Mouse (Mus musculus) midbrain, embryonic 11.5 days (tissue): ENCODE measurements around the gene Slc25a21. TPM values are rescaled to one million over a fixed set of nuclear protein-coding genes. Genes with fewer than 3 reads are reported as not detected.

Experiments
- ATAC-seq: fragments of 200-750 bp; cut with Nextera tagmentation; 2 replicates; pipeline ENCODE4 v1.8.0; 2017; ENCODE audit warnings: moderate TSS enrichment, moderate library complexity; ENCODE audit not compliant: low FRiP score
- DNase-seq: peaks from one replicate; pipeline ENCODE4 v3.0.0; 2015; ENCODE audit warnings: low spot score; ENCODE audit errors: missing footprints
- H3K27ac ChIP-seq: fragments of 300-500 bp; sonication (generic); 2 replicates; pipeline ENCODE4 v1.5.1; 2014; ENCODE audit warnings: low read depth, low read length
- H3K27me3 ChIP-seq: fragments of 300-500 bp; sonication (generic); 2 replicates; pipeline ENCODE4 v1.6.1; 2014; ENCODE audit warnings: mild to moderate bottlenecking, low read length, moderate library complexity, mixed read lengths; ENCODE audit not compliant: control insufficient read depth, insufficient read depth
- H3K36me3 ChIP-seq: fragments of 300-500 bp; sonication (generic); 2 replicates; pipeline ENCODE4 v1.6.1; 2014; ENCODE audit warnings: mild to moderate bottlenecking, low read length, moderate library complexity, mixed read lengths; ENCODE audit not compliant: control insufficient read depth, insufficient read depth
- H3K4me1 ChIP-seq: fragments of 300-500 bp; sonication (generic); 2 replicates; pipeline ENCODE4 v1.6.1; 2014; ENCODE audit warnings: low read length; ENCODE audit not compliant: control insufficient read depth, insufficient read depth
- H3K4me2 ChIP-seq: fragments of 300-500 bp; sonication (generic); 2 replicates; pipeline ENCODE4 v1.6.1; 2014; ENCODE audit warnings: mild to moderate bottlenecking, moderate library complexity
- H3K4me3 ChIP-seq: fragments of 300-500 bp; sonication (generic); 2 replicates; pipeline ENCODE4 v1.5.1; 2014; ENCODE audit warnings: low read depth, low read length
- H3K9ac ChIP-seq: fragments of 300-500 bp; sonication (generic); 2 replicates; pipeline ENCODE4 v1.6.1; 2014; ENCODE audit warnings: low read length
- H3K9me3 ChIP-seq: fragments of 300-500 bp; sonication (generic); 2 replicates; pipeline ENCODE4 v1.6.1; 2016; ENCODE audit warnings: low read length; ENCODE audit not compliant: control insufficient read depth
- WGBS: fragments of 180-500 bp; shearing (Covaris S2); extraction: QIAGEN DNeasy Blood & Tissue Kit; methylation state at CpG from one replicate; pipeline ENCODE4 v1.1.7; 2014; 5-methylcytosine and 5-hydroxymethylcytosine counted together
- polyA plus RNA-seq: library from polyadenylated mRNA; unstranded; fragments of >200 nt; fragmentation: Nextera tagmentation; extraction: Ambion mirVana; gene quantifications from 2 replicates; pipeline ENCODE4 v1.2.1, GENCODE M21; 2014

Slc25a21 gene
- polyA plus RNA-seq, 1 experiment from 2014 or later: 2.5 TPM

- Histone ChIP-seq H3K4me3 (no peak overlapping the region), H3K4me2 (no peak overlapping the region), H3K9ac (no peak overlapping the region), H3K27me3 (no peaks in the 10 kb centered on the region), H3K27ac (no peak overlapping the region), H3K4me1 (no peaks in the 10 kb centered on the region), H3K9me3 (no peaks in the 10 kb centered on the region), H3K36me3 (no peaks in the 10 kb centered on the region)
- WGBS: 87% methylated on average over 6 of the region's 6 CpGs
- ATAC-seq (no peak), DNase-seq (no peak)
Observed at GRCm38 (mm10) chr12:56918145-56918544, 279.1 kb downstream of the Slc25a21 start.

GRCm38 (mm10) chr12:56906476-56906875 lies 290.8 kb downstream of the Slc25a21 start:
- DNase-seq (no peak), ATAC-seq (no peak)
- Histone ChIP-seq H3K4me2 (no peak overlapping the region), H3K4me1 (no peaks in the 10 kb centered on the region), H3K36me3 (no peaks in the 10 kb centered on the region), H3K9me3 (no peaks in the 10 kb centered on the region), H3K27ac (no peak overlapping the region), H3K27me3 (no peaks in the 10 kb centered on the region), H3K4me3 (no peak overlapping the region), H3K9ac (no peak overlapping the region)
- 83% methylated on average over 5 of the region's 5 CpGs for WGBS

GRCm38 (mm10) chr12:56905652-56906305 lies 291.5 kb downstream of the Slc25a21 start:
- Histone ChIP-seq H3K36me3 (no peaks in the 10 kb centered on the region), H3K4me3 (no peak overlapping the region), H3K9me3 (no peaks in the 10 kb centered on the region), H3K27ac (no peak overlapping the region), H3K9ac (no peak overlapping the region), H3K4me1 (no peaks in the 10 kb centered on the region), H3K4me2 (no peak overlapping the region), H3K27me3 (no peaks in the 10 kb centered on the region)
- DNase-seq (no peak), ATAC-seq (no peak)
- 44% methylated on average over 9 of the region's 9 CpGs for WGBS

- DNase-seq (no peak), ATAC-seq (no peak)
- Histone ChIP-seq H3K36me3 (no peaks in the 10 kb centered on the region), H3K4me2 (no peak overlapping the region), H3K4me3 (no peak overlapping the region), H3K27me3 (no peaks in the 10 kb centered on the region), H3K4me1 (no peaks in the 10 kb centered on the region), H3K9ac (no peak overlapping the region), H3K9me3 (no peaks in the 10 kb centered on the region), H3K27ac (no peak overlapping the region)
- WGBS: 28% methylated on average over 7 of the region's 7 CpGs
Observed at GRCm38 (mm10) chr12:56905222-56905621, 292.1 kb downstream of the Slc25a21 start.

GRCm38 (mm10) chr12:56902774-56903456 lies 294.4 kb downstream of the Slc25a21 start:
- Histone ChIP-seq H3K4me3 (no peak overlapping the region), H3K9me3 (no peaks in the 10 kb centered on the region), H3K27ac (no peak overlapping the region), H3K4me1 (no peaks in the 10 kb centered on the region), H3K36me3 (no peaks in the 10 kb centered on the region), H3K4me2 (no peak overlapping the region), H3K27me3 (no peaks in the 10 kb centered on the region), H3K9ac (no peak overlapping the region)
- ATAC-seq: no peak
- DNase-seq: no peak
- WGBS: 83% methylated on average over 8 of the region's 8 CpGs

- WGBS: 85% methylated on average over 8 of the region's 8 CpGs
- ATAC-seq: no peak
- no peak for DNase-seq
- no peak overlapping the region for H3K27ac ChIP-seq
- H3K4me2 ChIP-seq: no peak overlapping the region
- H3K4me3 ChIP-seq: no peak overlapping the region
- no peaks in the 10 kb centered on the region for H3K27me3 ChIP-seq
- H3K9me3 ChIP-seq: no peaks in the 10 kb centered on the region
- H3K9ac ChIP-seq: no peak overlapping the region
- no peaks in the 10 kb centered on the region for H3K36me3 ChIP-seq
- H3K4me1 ChIP-seq: no peaks in the 10 kb centered on the region
Observed at GRCm38 (mm10) chr12:56897976-56898375, 299.3 kb downstream of the Slc25a21 start.

- H3K27me3 ChIP-seq: no peaks in the 10 kb centered on the region
- H3K4me2 ChIP-seq: no peak overlapping the region
- H3K9me3 ChIP-seq: no peaks in the 10 kb centered on the region
- 93% methylated on average over 8 of the region's 8 CpGs for WGBS
- H3K27ac ChIP-seq: no peak overlapping the region
- no peaks in the 10 kb centered on the region for H3K36me3 ChIP-seq
- DNase-seq (no peak), ATAC-seq (no peak)
- H3K4me3 ChIP-seq: no peak overlapping the region
- no peaks in the 10 kb centered on the region for H3K4me1 ChIP-seq
- H3K9ac ChIP-seq: no peak overlapping the region
Observed at GRCm38 (mm10) chr12:56897221-56897937, 299.9 kb downstream of the Slc25a21 start.

- H3K4me3 ChIP-seq: no peak overlapping the region
- H3K9me3 ChIP-seq: no peaks in the 10 kb centered on the region
- H3K9ac ChIP-seq: no peak overlapping the region
- H3K4me1 ChIP-seq: no peaks in the 10 kb centered on the region
- DNase-seq: no peak
- no peaks in the 10 kb centered on the region for H3K27me3 ChIP-seq
- H3K27ac ChIP-seq: no peak overlapping the region
- H3K36me3 ChIP-seq: no peaks in the 10 kb centered on the region
- WGBS: 80% methylated on average over 5 of the region's 5 CpGs
- ATAC-seq: no peak
- no peak overlapping the region for H3K4me2 ChIP-seq
Observed at GRCm38 (mm10) chr12:56894963-56895362, 302.3 kb downstream of the Slc25a21 start.
